Mouse (Mus musculus): Measurements from ENCODE around the gene Zdhhc25. TPM values are rescaled to one million over a fixed set of nuclear protein-coding genes. Genes with fewer than 3 reads are reported as not detected.

Gene Zdhhc25
- polyA plus RNA-seq, 1 experiment, result not detected

- TF ChIP-seq POLR2A (IDR thresholded peaks at IDR 0.05; ENCODE audit: low read depth, low read length) (no peak), CTCF (IDR thresholded peaks at IDR 0.05; ENCODE audit: borderline replicate concordance, insufficient read depth, low read length) (no peak)
- Histone ChIP-seq H3K4me1 (ENCODE audit: control insufficient read depth, insufficient read depth, low read length) (no peaks in the 10 kb centered on the region), H3K4me3 (ENCODE audit: insufficient read depth, low read length) (no peak overlapping the region), H3K27ac (ENCODE audit: insufficient read depth, low read length) (no peak overlapping the region)
Observed at GRCm38 (mm10) chr15:88625303-88626066, 25.4 kb downstream of the Zdhhc25 start.

- Histone ChIP-seq H3K27ac (ENCODE audit: insufficient read depth, low read length) (no peak overlapping the region), H3K4me1 (ENCODE audit: control insufficient read depth, insufficient read depth, low read length) (no peaks in the 10 kb centered on the region), H3K4me3 (ENCODE audit: insufficient read depth, low read length) (no peak overlapping the region)
- no peak for TF ChIP-seq CTCF (IDR thresholded peaks at IDR 0.05; ENCODE audit: borderline replicate concordance, insufficient read depth, low read length)
- no peak for TF ChIP-seq POLR2A (IDR thresholded peaks at IDR 0.05; ENCODE audit: low read depth, low read length)
Observed at GRCm38 (mm10) chr15:88626886-88627488, 26.9 kb downstream of the Zdhhc25 start.

GRCm38 (mm10) chr15:88628801-88629356 is 28.8 kb downstream of the Zdhhc25 start:
- TF ChIP-seq POLR2A (IDR thresholded peaks at IDR 0.05; ENCODE audit: low read depth, low read length) (no peak), CTCF (IDR thresholded peaks at IDR 0.05; ENCODE audit: borderline replicate concordance, insufficient read depth, low read length) (no peak)
- Histone ChIP-seq H3K4me3 (ENCODE audit: insufficient read depth, low read length) (no peak overlapping the region), H3K27ac (ENCODE audit: insufficient read depth, low read length) (no peak overlapping the region), H3K4me1 (ENCODE audit: control insufficient read depth, insufficient read depth, low read length) (no peaks in the 10 kb centered on the region)

- no peaks in the 10 kb centered on the region for H3K4me1 ChIP-seq (ENCODE audit: control insufficient read depth, insufficient read depth, low read length)
- no peak overlapping the region for H3K4me3 ChIP-seq (ENCODE audit: insufficient read depth, low read length)
- H3K27ac ChIP-seq (ENCODE audit: insufficient read depth, low read length), result no peak overlapping the region
- no peak for TF ChIP-seq POLR2A (IDR thresholded peaks at IDR 0.05; ENCODE audit: low read depth, low read length)
- no peak for TF ChIP-seq CTCF (IDR thresholded peaks at IDR 0.05; ENCODE audit: borderline replicate concordance, insufficient read depth, low read length)
Observed at GRCm38 (mm10) chr15:88635205-88635604, 35.1 kb downstream of the Zdhhc25 start.

GRCm38 (mm10) chr15:88651019-88651418 is 50.9 kb downstream of the Zdhhc25 start:
- Histone ChIP-seq H3K4me3 (ENCODE audit: insufficient read depth, low read length) (no peak overlapping the region), H3K27ac (ENCODE audit: insufficient read depth, low read length) (no peak overlapping the region), H3K4me1 (ENCODE audit: control insufficient read depth, insufficient read depth, low read length) (no peaks in the 10 kb centered on the region)
- TF ChIP-seq POLR2A (IDR thresholded peaks at IDR 0.05; ENCODE audit: low read depth, low read length), result no peak
- peak; percentile 74 for TF ChIP-seq CTCF (IDR thresholded peaks at IDR 0.05; ENCODE audit: borderline replicate concordance, insufficient read depth, low read length)

Other genes with a start within 250 kb of the Zdhhc25 start
- gene Brd1, start 133.9 kb downstream of the Zdhhc25 start, polyA plus RNA-seq (2011; ENCODE audit: insufficient read length, low read depth, missing spikeins), result 30.4 and 34.7 TPM in 2 replicates
- 9.4 and 11.3 TPM in 2 replicates for gene Zbed4, start 151.4 kb downstream of the Zdhhc25 start, polyA plus RNA-seq (2011; ENCODE audit: insufficient read length, low read depth, missing spikeins)
- 9.1 and 13.0 TPM in 2 replicates for gene Alg12, start 219.0 kb downstream of the Zdhhc25 start, polyA plus RNA-seq (2011; ENCODE audit: insufficient read length, low read depth, missing spikeins)
- 29.6 and 34.6 TPM in 2 replicates for gene Creld2, start 219.3 kb downstream of the Zdhhc25 start, polyA plus RNA-seq (2011; ENCODE audit: insufficient read length, low read depth, missing spikeins)

Data from embryonic fibroblast, embryonic 13.5 days (primary cell).